Mouse (Mus musculus): ENCODE results near the gene Rnase11. TPM values are rescaled to one million over a fixed set of nuclear protein-coding genes. Genes with fewer than 3 reads are reported as not detected.

Gene Rnase11
- total RNA-seq (2021): not detected in 2 replicates
- long read RNA-seq, experiment 1: 0 reads
- long read RNA-seq, experiment 2: 0 reads

- no peak for DNase-seq
These were observed at the start of gene Rnase11 for GRCm38 (mm10) chr14:51050063-51050462. TSS of gene Rnase11 (minus strand) at chr14:51050163.

GRCm38 (mm10) chr14:51098921-51099320 is 49.0 kb upstream of the Rnase11 start:
- DNase-seq: no peak

GRCm38 (mm10) chr14:51098300-51098699 is 48.3 kb upstream of the Rnase11 start:
- DNase-seq: peak; percentile 79

GRCm38 (mm10) chr14:51095736-51096524 is 46.0 kb upstream of the Rnase11 start:
- no peak for DNase-seq

GRCm38 (mm10) chr14:51094921-51095320 is 45.0 kb upstream of the Rnase11 start:
- no peak for DNase-seq

GRCm38 (mm10) chr14:51094096-51094875 is 44.3 kb upstream of the Rnase11 start:
- DNase-seq: peak; percentile 32

- no peak for DNase-seq
These were observed 43.5 kb upstream of the Rnase11 start for GRCm38 (mm10) chr14:51093496-51093895.

GRCm38 (mm10) chr14:51092073-51092620 is 42.2 kb upstream of the Rnase11 start:
- no peak for DNase-seq

- DNase-seq: peak; percentile 52
These were observed 41.2 kb upstream of the Rnase11 start, which contains the start of the genes Rnase4 and Ang for GRCm38 (mm10) chr14:51090921-51091900. TSS of gene Rnase4 (plus strand) at chr14:51091077. TSS of gene Ang (plus strand) at chr14:51091150.

- peak; percentile 87 for DNase-seq
These were observed 40.3 kb upstream of the Rnase11 start for GRCm38 (mm10) chr14:51090077-51090781.

- DNase-seq: no peak
These were observed 39.7 kb upstream of the Rnase11 start for GRCm38 (mm10) chr14:51089674-51090076.

GRCm38 (mm10) chr14:51088970-51089673 is 39.2 kb upstream of the Rnase11 start:
- peak; percentile 96 for DNase-seq

- DNase-seq: peak; percentile 90
These were observed 38.4 kb upstream of the Rnase11 start for GRCm38 (mm10) chr14:51088166-51088969.

GRCm38 (mm10) chr14:51087762-51088161 is 37.8 kb upstream of the Rnase11 start:
- no peak for DNase-seq

- DNase-seq: no peak
These were observed 35.9 kb upstream of the Rnase11 start for GRCm38 (mm10) chr14:51085911-51086310.

- DNase-seq: no peak
These were observed 35.1 kb upstream of the Rnase11 start for GRCm38 (mm10) chr14:51085086-51085485.

- DNase-seq: no peak
These were observed 33.8 kb upstream of the Rnase11 start for GRCm38 (mm10) chr14:51083805-51084204.

- DNase-seq: peak; percentile 71
These were observed 32.9 kb upstream of the Rnase11 start for GRCm38 (mm10) chr14:51082599-51083581.
